Mouse (Mus musculus): ENCODE measurements around the gene Jazf1. TPM values are rescaled to one million over a fixed set of nuclear protein-coding genes. Genes with fewer than 3 reads are reported as not detected.

Gene Jazf1
- polyA plus RNA-seq, 2 experiments, result 0.71 to 1.2 TPM

DNA sequence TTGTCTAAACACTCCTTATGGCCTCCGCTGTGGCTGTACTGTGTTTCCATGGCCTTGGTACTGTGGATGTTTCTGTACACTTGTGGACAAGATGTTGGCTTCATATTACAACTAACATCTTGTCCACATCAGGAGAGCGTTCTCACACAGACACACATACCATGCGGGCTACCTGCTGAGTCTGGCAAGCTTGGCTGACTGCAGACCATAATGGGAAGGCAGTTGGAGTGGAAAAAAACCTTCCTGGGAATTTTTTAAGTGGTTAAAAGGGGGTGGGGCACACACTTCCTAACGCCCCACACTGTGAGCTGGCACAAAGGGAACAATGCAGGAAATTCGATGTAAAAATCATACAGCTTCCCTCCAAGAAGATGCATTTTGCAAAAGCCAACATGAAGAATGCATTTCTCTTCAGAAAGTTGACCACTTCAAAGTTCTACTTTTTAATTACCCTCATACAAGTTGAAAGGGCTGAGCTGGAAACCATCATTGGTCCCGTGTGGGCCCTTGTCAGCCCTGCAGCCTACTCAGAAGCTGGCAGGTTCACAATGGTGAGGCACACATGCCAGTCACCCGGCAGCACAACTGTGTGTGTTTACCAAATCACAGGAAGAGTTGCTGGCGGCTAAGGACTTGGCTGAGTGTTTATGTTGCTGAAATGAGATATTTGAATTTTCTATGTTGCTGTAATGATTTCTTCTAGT is 215.9 kb downstream of the Jazf1 start:
- no peak for ATAC-seq (ENCODE audit: insufficient read depth)
- WGBS (ENCODE audit: insufficient replicate concordance), result 54% methylated on average over 8 of the region's 8 CpGs

DNA sequence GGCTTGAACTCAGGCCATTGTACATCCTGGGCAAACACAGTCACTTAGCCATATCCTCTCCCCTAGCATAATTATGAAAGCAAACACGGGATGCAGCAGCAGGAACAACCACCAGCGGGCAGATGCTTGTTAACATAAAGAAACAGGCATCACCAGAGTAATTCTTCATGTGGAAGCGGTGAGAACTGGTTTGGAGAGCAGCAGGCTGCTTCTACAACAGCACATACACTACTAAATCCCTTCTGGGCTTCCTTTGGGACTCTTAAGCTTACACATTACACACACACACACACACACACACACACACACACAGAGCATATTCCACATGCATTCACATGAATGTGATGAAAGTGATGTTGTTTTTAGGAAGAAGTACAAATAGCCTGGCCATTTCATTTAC is 216.5 kb downstream of the Jazf1 start:
- WGBS (ENCODE audit: insufficient replicate concordance), result 62% methylated on average over 3 of the region's 3 CpGs
- Histone ChIP-seq H3K4me3 (ENCODE audit: insufficient read depth in 1 of 2, low read depth in 2 of 2, low read length in 2 of 2) (no peak overlapping the region), H3K9me3 (ENCODE audit: control insufficient read depth, low read length) (no peaks in the 10 kb centered on the region), H3K27me3 (ENCODE audit: control insufficient read depth, insufficient read depth, low read length) (no peaks in the 10 kb centered on the region), H3K9ac (replicated peaks) (no peak overlapping the region), H3K27ac (no peak overlapping the region), H3K4me2 (ENCODE audit: low read depth) (no peak overlapping the region), H3K4me1 (replicated peaks; ENCODE audit: control insufficient read depth in 2 of 2, insufficient read depth in 2 of 2, low read length in 1 of 2) (no peaks in the 10 kb centered on the region), H3K36me3 (replicated peaks; ENCODE audit: control insufficient read depth, insufficient read depth, low read depth) (no peaks in the 10 kb centered on the region)
- ATAC-seq (ENCODE audit: insufficient read depth) (no peak), DNase-seq (ENCODE audit: low read depth in 3 of 3, low spot score in 3 of 3) (no peak)
- TF ChIP-seq EP300 (IDR thresholded peaks at IDR 0.05; ENCODE audit: low read depth) (no peak), CTCF (IDR thresholded peaks at IDR 0.05; ENCODE audit: low read depth) (no peak)

More for the DNA sequence above, 215.9 kb downstream of the Jazf1 start:
- Histone ChIP-seq H3K27ac (no peak overlapping the region), H3K9me3 (ENCODE audit: control insufficient read depth, low read length) (no peaks in the 10 kb centered on the region), H3K4me3 (ENCODE audit: insufficient read depth in 1 of 2, low read depth in 2 of 2, low read length in 2 of 2) (no peak overlapping the region), H3K9ac (replicated peaks) (no peak overlapping the region), H3K27me3 (ENCODE audit: control insufficient read depth, insufficient read depth, low read length) (no peaks in the 10 kb centered on the region), H3K36me3 (replicated peaks; ENCODE audit: control insufficient read depth, insufficient read depth, low read depth) (no peaks in the 10 kb centered on the region), H3K4me2 (ENCODE audit: low read depth) (no peak overlapping the region), H3K4me1 (replicated peaks; ENCODE audit: control insufficient read depth in 2 of 2, insufficient read depth in 2 of 2, low read length in 1 of 2) (no peaks in the 10 kb centered on the region)
- no peak for DNase-seq (ENCODE audit: low read depth in 3 of 3, low spot score in 3 of 3)
- TF ChIP-seq EP300 (IDR thresholded peaks at IDR 0.05; ENCODE audit: low read depth), result no peak
- TF ChIP-seq CTCF (IDR thresholded peaks at IDR 0.05; ENCODE audit: low read depth), result no peak

DNA sequence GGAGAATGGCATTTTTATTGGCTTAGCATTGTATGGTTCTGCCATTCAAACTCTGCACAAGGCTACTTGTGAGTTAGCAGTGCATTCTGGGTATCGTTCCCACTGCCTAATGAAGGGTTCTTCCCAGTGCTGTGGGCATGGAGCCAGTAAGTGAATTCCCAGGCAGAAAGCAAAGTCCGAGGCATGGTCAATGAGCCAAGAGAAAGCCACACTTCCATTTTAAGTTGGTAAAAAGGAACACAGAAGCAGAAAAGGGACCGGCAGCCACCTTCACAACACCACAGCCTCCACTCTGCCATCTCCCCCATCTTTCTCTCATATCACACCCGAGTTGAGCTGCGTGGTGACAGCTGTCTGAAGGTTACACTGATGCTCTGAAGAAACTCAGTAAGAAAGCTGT is 217.4 kb downstream of the Jazf1 start:
- no peak for TF ChIP-seq CTCF (IDR thresholded peaks at IDR 0.05; ENCODE audit: low read depth)
- TF ChIP-seq EP300 (IDR thresholded peaks at IDR 0.05; ENCODE audit: low read depth), result no peak
- no peaks in the 10 kb centered on the region for H3K27me3 ChIP-seq (ENCODE audit: control insufficient read depth, insufficient read depth, low read length)
- H3K4me3 ChIP-seq (ENCODE audit: insufficient read depth in 1 of 2, low read depth in 2 of 2, low read length in 2 of 2), result no peak overlapping the region
- H3K4me2 ChIP-seq (ENCODE audit: low read depth), result no peak overlapping the region
- H3K9ac ChIP-seq (replicated peaks), result no peak overlapping the region
- no peak overlapping the region for H3K27ac ChIP-seq
- no peaks in the 10 kb centered on the region for H3K9me3 ChIP-seq (ENCODE audit: control insufficient read depth, low read length)
- ATAC-seq (ENCODE audit: insufficient read depth) (no peak), DNase-seq (ENCODE audit: low read depth in 3 of 3, low spot score in 3 of 3) (no peak)
- no peaks in the 10 kb centered on the region for H3K4me1 ChIP-seq (replicated peaks; ENCODE audit: control insufficient read depth in 2 of 2, insufficient read depth in 2 of 2, low read length in 1 of 2)
- no peaks in the 10 kb centered on the region for H3K36me3 ChIP-seq (replicated peaks; ENCODE audit: control insufficient read depth, insufficient read depth, low read depth)
- WGBS (ENCODE audit: insufficient replicate concordance), result 51% methylated on average over 5 of the region's 5 CpGs

DNA sequence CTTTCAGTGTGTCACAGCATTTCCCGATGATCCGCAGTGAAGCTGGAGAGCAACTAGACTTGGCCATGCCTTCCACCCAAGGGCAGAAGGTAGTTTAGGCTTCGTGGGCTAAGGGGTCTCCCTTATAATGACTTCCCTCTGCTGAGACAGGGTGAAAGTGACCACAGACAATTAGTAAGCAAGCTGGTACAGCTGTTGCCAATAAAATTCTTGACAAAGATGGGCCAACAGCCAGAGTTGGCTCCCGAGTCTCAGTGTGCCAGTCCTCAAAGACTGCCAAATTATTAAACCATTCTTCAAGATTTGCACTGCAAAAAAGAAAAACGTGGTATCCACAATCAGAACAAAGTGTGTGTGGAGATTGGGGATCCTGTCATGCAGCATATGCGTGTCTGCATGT is 220.2 kb downstream of the Jazf1 start:
- no peak for DNase-seq (ENCODE audit: low read depth in 3 of 3, low spot score in 3 of 3)
- Histone ChIP-seq H3K27me3 (ENCODE audit: control insufficient read depth, insufficient read depth, low read length) (no peaks in the 10 kb centered on the region), H3K4me3 (ENCODE audit: insufficient read depth in 1 of 2, low read depth in 2 of 2, low read length in 2 of 2) (no peak overlapping the region), H3K4me2 (ENCODE audit: low read depth) (no peak overlapping the region), H3K27ac (no peak overlapping the region), H3K9me3 (ENCODE audit: control insufficient read depth, low read length) (no peaks in the 10 kb centered on the region), H3K9ac (replicated peaks) (no peak overlapping the region), H3K4me1 (replicated peaks; ENCODE audit: control insufficient read depth in 2 of 2, insufficient read depth in 2 of 2, low read length in 1 of 2) (no peaks in the 10 kb centered on the region), H3K36me3 (replicated peaks; ENCODE audit: control insufficient read depth, insufficient read depth, low read depth) (no peaks in the 10 kb centered on the region)
- ATAC-seq (ENCODE audit: insufficient read depth), result no peak
- WGBS (ENCODE audit: insufficient replicate concordance), result 57% methylated on average over 6 of the region's 6 CpGs
- no peak for TF ChIP-seq EP300 (IDR thresholded peaks at IDR 0.05; ENCODE audit: low read depth)
- TF ChIP-seq CTCF (IDR thresholded peaks at IDR 0.05; ENCODE audit: low read depth), result no peak

DNA sequence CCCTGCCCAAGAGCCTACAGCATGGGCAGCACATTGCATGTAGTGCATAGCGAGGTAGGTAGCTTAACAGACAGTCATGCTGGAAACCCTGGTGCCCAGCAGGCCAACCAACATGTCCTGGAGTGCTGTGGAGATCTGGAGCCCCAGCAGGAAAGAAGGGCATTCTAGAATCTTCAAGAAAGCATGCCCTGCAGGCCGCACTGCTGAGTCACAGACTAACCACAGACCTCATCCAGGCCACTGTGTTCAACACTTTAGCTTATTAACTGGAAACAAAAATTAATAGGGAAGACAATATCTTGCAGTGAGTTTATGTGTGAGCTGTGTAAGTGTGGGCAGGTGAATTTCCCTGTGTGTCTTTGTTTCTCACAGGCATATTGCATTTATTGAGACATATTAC is 222.1 kb downstream of the Jazf1 start:
- no peaks in the 10 kb centered on the region for H3K27me3 ChIP-seq (ENCODE audit: control insufficient read depth, insufficient read depth, low read length)
- H3K9me3 ChIP-seq (ENCODE audit: control insufficient read depth, low read length), result no peaks in the 10 kb centered on the region
- 34% methylated on average over 2 of the region's 2 CpGs for WGBS (ENCODE audit: insufficient replicate concordance)
- H3K36me3 ChIP-seq (replicated peaks; ENCODE audit: control insufficient read depth, insufficient read depth, low read depth), result no peaks in the 10 kb centered on the region
- H3K4me2 ChIP-seq (ENCODE audit: low read depth), result no peak overlapping the region
- no peaks in the 10 kb centered on the region for H3K4me1 ChIP-seq (replicated peaks; ENCODE audit: control insufficient read depth in 2 of 2, insufficient read depth in 2 of 2, low read length in 1 of 2)
- no peak for DNase-seq (ENCODE audit: low read depth in 3 of 3, low spot score in 3 of 3)
- no peak overlapping the region for H3K4me3 ChIP-seq (ENCODE audit: insufficient read depth in 1 of 2, low read depth in 2 of 2, low read length in 2 of 2)
- H3K9ac ChIP-seq (replicated peaks), result no peak overlapping the region
- TF ChIP-seq EP300 (IDR thresholded peaks at IDR 0.05; ENCODE audit: low read depth) (no peak), CTCF (IDR thresholded peaks at IDR 0.05; ENCODE audit: low read depth) (no peak)
- ATAC-seq (ENCODE audit: insufficient read depth), result no peak
- no peak overlapping the region for H3K27ac ChIP-seq

Data from liver, embryonic 14.5 days (tissue).